Mouse (Mus musculus) common myeloid progenitor, adult 5-6 weeks (primary cell): ENCODE data around the gene Olfr1219. TPM values are rescaled to one million over a fixed set of nuclear protein-coding genes. Genes with fewer than 3 reads are reported as not detected.

Experiments
- ATAC-seq: replicated peaks from 2 replicates; pipeline ENCODE4 v1.8.0; 2016; ENCODE audit warnings: low read depth, mild to moderate bottlenecking, moderate TSS enrichment, inconsistent platforms; ENCODE audit not compliant: poor library complexity, severe bottlenecking
- total RNA-seq: library from RNA; stranded (forward); fragments of 200-1000, 187-1606 nt; gene quantifications from 2 replicates; pipeline ENCODE4 v1.2.3, GENCODE M21; 2017

Olfr1219 gene
- total RNA-seq: not detected in 2 replicates

DNA sequence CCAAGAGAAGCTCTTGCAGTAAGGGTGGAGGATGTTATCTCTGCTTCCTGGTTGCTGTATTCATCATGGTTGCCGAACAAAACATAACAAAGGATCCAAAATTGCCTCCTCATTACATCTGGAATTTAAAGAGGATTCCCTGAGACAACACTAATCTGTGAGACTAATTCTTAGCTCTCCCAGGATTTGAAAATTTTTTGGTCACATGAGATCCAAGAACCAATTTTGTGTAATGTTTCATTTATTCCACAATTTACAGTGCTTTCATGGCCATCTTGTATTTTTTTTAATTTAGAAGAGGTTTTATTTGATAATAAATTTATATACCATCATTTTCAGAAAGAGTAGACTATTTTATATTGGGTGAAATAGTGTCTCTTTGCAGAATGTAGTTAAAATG is at the start of gene Olfr1219:
Gene Olfr1219, minus strand, starts transcription at position 101 of the 400 bp plus-strand sequence.
- ATAC-seq: no peak

DNA sequence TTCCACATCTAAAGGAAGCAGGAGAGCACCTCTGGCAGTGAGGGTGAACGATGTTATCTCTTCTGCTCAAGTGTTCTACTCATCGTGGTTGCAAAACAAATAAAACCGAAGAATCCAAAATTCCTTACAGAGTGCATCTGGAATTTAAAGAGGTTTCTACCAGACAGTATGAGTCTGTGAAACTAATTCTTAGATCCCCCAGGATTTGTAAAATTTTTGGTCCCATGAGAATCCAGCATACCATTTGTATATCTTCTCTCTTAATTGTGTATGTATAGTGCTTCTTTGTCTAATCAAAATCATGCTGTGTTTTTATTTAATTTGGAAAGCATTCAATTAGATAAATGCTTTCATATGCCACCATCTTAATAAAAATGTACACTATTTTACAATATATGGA is 49.6 kb upstream of the Olfr1219 start, which contains the start of gene Olfr1222:
Gene Olfr1222, minus strand, starts transcription at position 101 of the 400 bp plus-strand sequence.
- ATAC-seq: no peak

DNA sequence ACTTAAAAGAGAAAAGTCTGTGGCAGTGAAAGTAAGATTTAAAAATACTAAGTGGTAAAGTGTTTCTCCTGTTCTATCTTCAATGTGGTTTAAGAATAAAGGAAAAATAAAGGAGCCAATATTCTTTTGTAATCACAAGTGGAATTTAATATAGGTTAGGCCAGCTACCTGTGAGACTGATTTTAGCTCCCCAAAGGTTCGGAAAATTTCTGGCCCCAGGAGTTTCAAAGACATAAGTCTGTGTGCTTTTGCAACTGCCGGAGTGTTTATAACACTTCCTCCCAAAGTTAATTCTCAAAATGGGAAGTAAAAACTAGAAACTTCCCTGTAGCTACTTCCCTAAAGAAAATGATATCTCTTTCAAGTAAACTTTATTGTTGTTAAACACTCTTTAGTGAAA is 33.9 kb upstream of the Olfr1219 start, which contains the start of gene Olfr1221:
Gene Olfr1221, minus strand, starts transcription at position 101 of the 400 bp plus-strand sequence.
- no peak for ATAC-seq

DNA sequence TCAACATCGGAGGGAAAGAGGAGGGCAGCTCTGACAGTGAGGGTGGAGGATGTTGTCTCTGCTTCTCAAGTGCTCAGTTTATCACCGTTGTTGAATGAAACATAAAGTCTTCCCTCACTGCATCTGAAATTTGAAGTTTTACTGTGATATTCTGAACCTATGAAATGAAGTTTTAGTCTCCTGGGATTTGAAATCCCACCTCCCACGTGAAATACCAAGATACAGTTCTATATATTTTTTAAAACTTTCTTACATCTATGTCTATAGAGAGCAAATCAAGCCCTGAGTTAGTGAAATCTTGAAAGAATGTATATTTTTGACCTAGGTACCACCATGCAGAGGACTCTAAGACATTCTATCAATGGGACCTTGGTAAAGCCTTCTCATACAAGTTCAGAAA is 23.4 kb upstream of the Olfr1219 start, which contains the start of gene Olfr1220:
Gene Olfr1220, minus strand, starts transcription at position 101 of the 400 bp plus-strand sequence.
- ATAC-seq: no peak

DNA sequence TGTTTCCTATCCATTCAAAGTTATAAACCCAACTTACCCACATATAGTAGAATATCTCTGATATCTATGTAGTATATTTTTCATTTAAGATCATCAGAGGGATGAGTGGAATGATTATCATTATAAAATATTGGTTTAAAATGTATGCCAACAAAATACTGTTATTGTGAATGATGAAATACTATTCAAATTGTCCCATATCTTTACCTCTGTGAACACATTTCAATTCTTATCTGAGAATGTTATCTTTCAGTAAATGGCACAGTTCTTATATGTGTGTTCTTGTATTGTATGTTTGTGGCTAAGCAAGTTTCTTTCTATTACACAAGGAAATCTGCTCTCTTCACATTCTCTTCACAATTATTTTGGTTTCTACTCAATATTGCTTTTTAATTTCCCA is 22.3 kb upstream of the Olfr1219 start:
- ATAC-seq: no peak

DNA sequence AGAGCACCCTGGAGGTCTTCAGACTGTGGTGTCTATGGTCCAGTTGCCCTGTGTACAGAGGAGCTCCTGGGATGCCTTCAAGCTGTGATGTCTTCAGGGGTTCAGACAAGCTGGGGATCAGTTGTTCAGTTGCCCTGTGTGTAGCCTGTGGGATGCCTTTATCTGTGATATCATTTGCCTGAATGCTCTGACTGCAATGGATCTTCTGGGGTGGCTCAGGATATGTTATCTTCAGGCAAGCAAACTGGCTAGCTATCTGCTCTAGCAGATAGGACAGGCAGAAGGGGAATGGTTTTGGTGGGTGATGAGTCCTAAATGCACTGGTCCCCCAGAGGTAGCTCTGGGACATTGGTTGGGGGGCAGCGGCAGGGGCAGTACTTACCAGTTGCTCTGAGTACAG is 10.5 kb upstream of the Olfr1219 start:
- ATAC-seq: no peak

DNA sequence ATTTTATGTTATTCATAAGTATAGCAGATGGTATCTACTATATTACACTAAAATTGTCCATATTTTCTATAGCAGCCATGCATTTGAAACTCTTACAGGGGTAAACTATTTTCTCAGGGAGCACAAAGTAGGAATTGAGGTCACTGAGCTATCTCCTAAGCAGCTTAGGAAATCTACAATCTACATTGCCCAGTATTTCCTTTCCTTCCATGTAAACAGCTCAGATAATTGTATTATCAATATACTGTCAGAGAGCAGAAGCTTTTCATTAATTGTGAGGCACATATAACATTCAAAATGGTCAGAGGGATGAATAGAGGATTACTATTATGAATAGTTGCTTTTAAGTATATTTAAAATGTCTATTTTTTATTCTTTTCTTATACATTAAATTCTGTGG is 1.8 kb downstream of the Olfr1219 start:
- no peak for ATAC-seq

DNA sequence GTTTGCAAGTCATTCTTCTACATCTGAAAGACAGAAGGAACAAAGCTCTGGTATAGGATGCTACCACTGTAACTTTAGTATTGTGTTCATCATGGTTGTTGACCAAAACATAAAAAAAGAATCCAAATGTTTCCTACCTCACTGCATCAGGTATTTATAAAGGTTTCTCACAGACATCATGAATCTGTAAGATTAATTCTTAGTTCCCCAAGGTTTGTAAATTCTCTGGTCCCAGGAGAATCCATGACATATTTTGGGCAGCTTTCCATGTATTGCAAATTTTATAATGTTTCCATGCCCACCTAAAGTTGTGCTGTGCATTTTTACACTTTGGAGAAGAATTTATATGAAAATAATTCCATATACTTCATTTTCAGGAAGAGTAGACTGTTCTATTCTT is 22.2 kb downstream of the Olfr1219 start, which contains the start of gene Olfr1218:
Gene Olfr1218, minus strand, starts transcription at position 101 of the 400 bp plus-strand sequence.
- ATAC-seq: no peak

DNA sequence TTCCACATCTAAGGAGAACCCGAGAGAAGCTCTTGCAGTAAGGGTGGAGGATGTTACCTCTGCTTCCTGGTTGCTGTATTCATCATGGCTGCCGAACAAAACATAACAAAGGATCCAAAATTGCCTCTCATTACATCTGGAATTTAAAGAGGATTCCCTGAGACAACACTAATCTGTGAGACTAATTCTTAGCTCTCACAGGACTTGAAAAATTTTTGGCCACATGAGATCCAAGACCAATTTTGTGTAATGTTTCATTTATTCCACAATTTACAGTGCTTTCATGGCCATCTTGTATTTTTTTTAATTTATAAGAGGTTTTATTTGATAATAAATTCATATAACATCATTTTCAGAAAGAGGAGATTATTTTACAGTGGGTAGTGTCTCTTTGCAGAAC is 51.3 kb downstream of the Olfr1219 start, which contains the start of gene Olfr1217:
Gene Olfr1217, minus strand, starts transcription at position 101 of the 400 bp plus-strand sequence.
- no peak for ATAC-seq

Other genes with a start within 250 kb of the Olfr1219 start
- gene Olfr1204, start 234.2 kb downstream of the Olfr1219 start, total RNA-seq: not detected in 2 replicates
- not detected in 2 replicates for gene Olfr1206, start 220.3 kb downstream of the Olfr1219 start, total RNA-seq
- not detected in 2 replicates for gene Olfr1208, start 181.2 kb downstream of the Olfr1219 start, total RNA-seq
- gene Olfr1209, start 168.4 kb downstream of the Olfr1219 start, total RNA-seq: not detected in 2 replicates
- gene Olfr1211, start 145.4 kb downstream of the Olfr1219 start, total RNA-seq: not detected in 2 replicates
- not detected in 2 replicates for gene Olfr1212, start 129.5 kb downstream of the Olfr1219 start, total RNA-seq
- not detected in 2 replicates for gene Gm13762, start 103.2 kb downstream of the Olfr1219 start, total RNA-seq
- gene Olfr1214, start 90.9 kb downstream of the Olfr1219 start, total RNA-seq: not detected in 2 replicates
- not detected in 2 replicates for gene Olfr1215, start 76.5 kb downstream of the Olfr1219 start, total RNA-seq
- gene Olfr1216, start 65.2 kb downstream of the Olfr1219 start, total RNA-seq: not detected in 2 replicates
- not detected in 2 replicates for gene Olfr1217, start 51.4 kb downstream of the Olfr1219 start, total RNA-seq
- not detected in 2 replicates for gene Olfr1218, start 22.3 kb downstream of the Olfr1219 start, total RNA-seq
- not detected in 2 replicates for gene Olfr1220, start 23.3 kb upstream of the Olfr1219 start, total RNA-seq
- not detected in 2 replicates for gene Olfr1221, start 33.8 kb upstream of the Olfr1219 start, total RNA-seq
- not detected in 2 replicates for gene Olfr1222, start 49.5 kb upstream of the Olfr1219 start, total RNA-seq
- gene Olfr1223, start 68.0 kb upstream of the Olfr1219 start, total RNA-seq: not detected in 2 replicates
- gene Olfr1224-ps1, start 80.6 kb upstream of the Olfr1219 start, total RNA-seq: not detected in 2 replicates
- not detected in 2 replicates for gene Olfr1225, start 91.2 kb upstream of the Olfr1219 start, total RNA-seq
- gene Olfr1226, start 116.5 kb upstream of the Olfr1219 start, total RNA-seq: not detected in 2 replicates
- gene Olfr1228, start 170.5 kb upstream of the Olfr1219 start, total RNA-seq: not detected in 2 replicates
- gene Olfr1229, start 204.5 kb upstream of the Olfr1219 start, total RNA-seq: not detected in 2 replicates
- gene Olfr1230, start 213.8 kb upstream of the Olfr1219 start, total RNA-seq: not detected in 2 replicates
- not detected in 2 replicates for gene Olfr1231, start 223.6 kb upstream of the Olfr1219 start, total RNA-seq
- not detected in 2 replicates for gene Olfr1232, start 246.2 kb upstream of the Olfr1219 start, total RNA-seq